Mouse (Mus musculus) limb, embryonic 15.5 days (tissue): Measurements from ENCODE around the gene Olfr222. TPM values are rescaled to one million over a fixed set of nuclear protein-coding genes. Genes with fewer than 3 reads are reported as not detected.
A peak's percentile ranks its signal among the peaks of the same experiment; 100 is the strongest.
"Not testable (repeated sequence)": the region's sequence is repeated elsewhere in the genome, so short reads cannot be mapped to it uniquely, and the experiment has no call there.

Source experiments
- ATAC-seq: fragments of 200-750 bp; cut with Nextera tagmentation; 2 replicates; pipeline ENCODE4 v1.8.0; 2017; ENCODE audit warnings: low read depth, moderate TSS enrichment; ENCODE audit not compliant: insufficient number of reproducible peaks, low FRiP score, low TSS enrichment
- H3K27ac ChIP-seq: fragments of 300-500 bp; sonication (generic); 2 replicates; pipeline ENCODE4 v1.5.1; 2015; ENCODE audit warnings: moderate library complexity, mild to moderate bottlenecking, inconsistent platforms
- H3K27me3 ChIP-seq: fragments of 300-500 bp; sonication (generic); 2 replicates; pipeline ENCODE4 v1.6.1; 2015; ENCODE audit warnings: inconsistent platforms
- H3K36me3 ChIP-seq: fragments of 300-500 bp; sonication (generic); 2 replicates; pipeline ENCODE4 v1.6.1; 2015; ENCODE audit warnings: inconsistent platforms
- H3K4me1 ChIP-seq: fragments of 300-500 bp; sonication (generic); 2 replicates; pipeline ENCODE4 v1.6.1; 2015; ENCODE audit warnings: inconsistent platforms
- H3K4me2 ChIP-seq: fragments of 300-500 bp; sonication (generic); 2 replicates; pipeline ENCODE4 v1.6.1; 2015; ENCODE audit warnings: mild to moderate bottlenecking, inconsistent platforms
- H3K4me3 ChIP-seq: fragments of 300-500 bp; sonication (generic); 2 replicates; pipeline ENCODE4 v1.5.1; 2015; ENCODE audit warnings: mild to moderate bottlenecking, inconsistent platforms
- H3K9ac ChIP-seq: fragments of 300-500 bp; sonication (generic); 2 replicates; pipeline ENCODE4 v1.6.1; 2015; ENCODE audit warnings: inconsistent platforms
- H3K9me3 ChIP-seq: fragments of 300-500 bp; sonication (generic); 2 replicates; pipeline ENCODE4 v1.6.1; 2016; ENCODE audit warnings: inconsistent platforms
- WGBS: fragments of 180-500 bp; shearing (Covaris S2); methylation state at CpG from one replicate; pipeline ENCODE4 v1.1.7; 2015; 5-methylcytosine and 5-hydroxymethylcytosine counted together
- polyA plus RNA-seq: library from polyadenylated mRNA; unstranded; fragments of >200 nt; fragmentation: Nextera tagmentation; extraction: Ambion mirVana; gene quantifications from 2 replicates; pipeline ENCODE4 v1.2.1, GENCODE M21; 2015

The Olfr222 gene
- not detected in 2 replicates for polyA plus RNA-seq

- H3K36me3 ChIP-seq, H3K9me3 ChIP-seq, H3K4me3 ChIP-seq, ATAC-seq, H3K4me2 ChIP-seq, H3K9ac ChIP-seq, H3K4me1 ChIP-seq, H3K27ac ChIP-seq: not testable (repeated sequence)
- H3K27me3 ChIP-seq = peaks cover 13% of the 10 kb centered on the region
Observed at GRCm38 (mm10) chr11:59576135-59576534, at the start of gene Olfr222. Gene Olfr222 (minus strand): TSS chr11:59576235.

- 29% methylated on average over 6 of the region's 6 CpGs for WGBS
- Histone ChIP-seq H3K27ac (no peak overlapping the region), H3K4me2 (no peak overlapping the region), H3K36me3 (no peaks in the 10 kb centered on the region), H3K27me3 (no peaks in the 10 kb centered on the region), H3K9ac (no peak overlapping the region), H3K4me1 (no peaks in the 10 kb centered on the region), H3K9me3 (no peaks in the 10 kb centered on the region), H3K4me3 (no peak overlapping the region)
- peak; percentile 72; the same call in 1 of the 2 replicates for ATAC-seq
Observed at GRCm38 (mm10) chr11:59624017-59624630, 48.1 kb upstream of the Olfr222 start.

GRCm38 (mm10) chr11:59622214-59622613, 46.2 kb upstream of the Olfr222 start:
- H3K27me3 ChIP-seq = no peaks in the 10 kb centered on the region
- H3K4me3 ChIP-seq = no peak overlapping the region
- H3K9ac ChIP-seq = no peak overlapping the region
- H3K27ac ChIP-seq = no peak overlapping the region
- no peak overlapping the region for H3K4me2 ChIP-seq
- H3K36me3 ChIP-seq = no peaks in the 10 kb centered on the region
- 67% methylated on average over 3 of the region's 3 CpGs for WGBS
- no peaks in the 10 kb centered on the region for H3K9me3 ChIP-seq
- ATAC-seq = no peak
- no peaks in the 10 kb centered on the region for H3K4me1 ChIP-seq

- not testable (repeated sequence) for H3K9ac ChIP-seq, H3K4me3 ChIP-seq, H3K4me2 ChIP-seq, H3K9me3 ChIP-seq, H3K4me1 ChIP-seq, H3K27ac ChIP-seq, H3K27me3 ChIP-seq, ATAC-seq, H3K36me3 ChIP-seq
- WGBS = 91% methylated on average over 2 of the region's 2 CpGs
Observed at GRCm38 (mm10) chr11:59616986-59617385, 41.0 kb upstream of the Olfr222 start.

- Histone ChIP-seq H3K4me3 (no peak overlapping the region), H3K36me3 (no peaks in the 10 kb centered on the region), H3K9ac (no peak overlapping the region), H3K27me3 (no peaks in the 10 kb centered on the region), H3K27ac (no peak overlapping the region), H3K4me1 (no peaks in the 10 kb centered on the region), H3K9me3 (no peaks in the 10 kb centered on the region), H3K4me2 (no peak overlapping the region)
- ATAC-seq = no peak
- WGBS = 35% methylated on average over 4 of the region's 4 CpGs
Observed at GRCm38 (mm10) chr11:59614120-59614519, 38.1 kb upstream of the Olfr222 start.

GRCm38 (mm10) chr11:59611646-59612045, 35.6 kb upstream of the Olfr222 start:
- Histone ChIP-seq H3K27ac (no peak overlapping the region), H3K4me3 (no peak overlapping the region), H3K4me2 (no peak overlapping the region), H3K4me1 (no peaks in the 10 kb centered on the region), H3K27me3 (no peaks in the 10 kb centered on the region), H3K9ac (no peak overlapping the region), H3K36me3 (no peaks in the 10 kb centered on the region), H3K9me3 (no peaks in the 10 kb centered on the region)
- ATAC-seq = no peak
- WGBS = 85% methylated on average over 5 of the region's 5 CpGs

GRCm38 (mm10) chr11:59602287-59602686, 26.3 kb upstream of the Olfr222 start:
- Histone ChIP-seq H3K9me3 (no peaks in the 10 kb centered on the region), H3K4me2 (no peak overlapping the region)
- 57% methylated on average over 1 of the region's 1 CpGs for WGBS

GRCm38 (mm10) chr11:59600872-59601271, 24.8 kb upstream of the Olfr222 start:
- H3K27ac ChIP-seq = no peak overlapping the region
- no peaks in the 10 kb centered on the region for H3K4me1 ChIP-seq
- no peaks in the 10 kb centered on the region for H3K27me3 ChIP-seq
- H3K9ac ChIP-seq = no peak overlapping the region
- ATAC-seq = no peak
- no peak overlapping the region for H3K4me2 ChIP-seq
- WGBS = 78% methylated on average over 3 of the region's 3 CpGs
- no peaks in the 10 kb centered on the region for H3K36me3 ChIP-seq
- no peak overlapping the region for H3K4me3 ChIP-seq
- H3K9me3 ChIP-seq = no peaks in the 10 kb centered on the region

More at GRCm38 (mm10) chr11:59602287-59602686, 26.3 kb upstream of the Olfr222 start:
- Histone ChIP-seq H3K27me3 (no peaks in the 10 kb centered on the region), H3K4me3 (no peak overlapping the region), H3K4me1 (no peaks in the 10 kb centered on the region), H3K36me3 (no peaks in the 10 kb centered on the region), H3K27ac (no peak overlapping the region), H3K9ac (no peak overlapping the region)
- ATAC-seq = no peak

GRCm38 (mm10) chr11:59599211-59599610, 23.2 kb upstream of the Olfr222 start:
- no peak overlapping the region for H3K4me2 ChIP-seq
- no peak for ATAC-seq
- no peaks in the 10 kb centered on the region for H3K27me3 ChIP-seq
- H3K9me3 ChIP-seq = no peaks in the 10 kb centered on the region
- H3K4me3 ChIP-seq = no peak overlapping the region
- 55% methylated on average over 7 of the region's 7 CpGs for WGBS
- no peaks in the 10 kb centered on the region for H3K36me3 ChIP-seq
- no peaks in the 10 kb centered on the region for H3K4me1 ChIP-seq
- no peak overlapping the region for H3K27ac ChIP-seq
- no peak overlapping the region for H3K9ac ChIP-seq

GRCm38 (mm10) chr11:59596950-59597349, 20.9 kb upstream of the Olfr222 start:
- H3K4me2 ChIP-seq = no peak overlapping the region
- H3K36me3 ChIP-seq = no peaks in the 10 kb centered on the region
- ATAC-seq = no peak
- no peaks in the 10 kb centered on the region for H3K9me3 ChIP-seq
- 84% methylated on average over 8 of the region's 8 CpGs for WGBS
- H3K27ac ChIP-seq = no peak overlapping the region
- H3K4me3 ChIP-seq = no peak overlapping the region
- H3K27me3 ChIP-seq = no peaks in the 10 kb centered on the region
- H3K4me1 ChIP-seq = no peaks in the 10 kb centered on the region
- no peak overlapping the region for H3K9ac ChIP-seq

GRCm38 (mm10) chr11:59596091-59596490, 20.1 kb upstream of the Olfr222 start:
- Histone ChIP-seq H3K36me3 (no peaks in the 10 kb centered on the region), H3K9ac (no peak overlapping the region), H3K27ac (no peak overlapping the region), H3K4me3 (no peak overlapping the region), H3K4me1 (no peaks in the 10 kb centered on the region), H3K4me2 (no peak overlapping the region), H3K27me3 (no peaks in the 10 kb centered on the region), H3K9me3 (no peaks in the 10 kb centered on the region)
- WGBS = 48% methylated on average over 4 of the region's 4 CpGs
- no peak for ATAC-seq

GRCm38 (mm10) chr11:59593189-59593588, 17.2 kb upstream of the Olfr222 start, which contains the start of gene Olfr223:
Gene Olfr223 (minus strand): TSS chr11:59593289.
- H3K36me3 ChIP-seq = no peaks in the 10 kb centered on the region
- no peaks in the 10 kb centered on the region for H3K27me3 ChIP-seq
- no peaks in the 10 kb centered on the region for H3K4me1 ChIP-seq
- no peak for ATAC-seq
- no peak within 1 kb of the TSS for H3K4me3 ChIP-seq
- H3K27ac ChIP-seq = no peak within 1 kb of the TSS
- no peak within 1 kb of the TSS for H3K9ac ChIP-seq
- no peak within 1 kb of the TSS for H3K4me2 ChIP-seq
- 84% methylated on average over 6 of the region's 6 CpGs for WGBS
- H3K9me3 ChIP-seq = no peaks in the 10 kb centered on the region

GRCm38 (mm10) chr11:59589496-59589895, 13.5 kb upstream of the Olfr222 start:
- Histone ChIP-seq H3K9me3 (no peaks in the 10 kb centered on the region), H3K4me3 (no peak overlapping the region), H3K27ac (no peak overlapping the region), H3K9ac (no peak overlapping the region), H3K27me3 (no peaks in the 10 kb centered on the region), H3K4me2 (no peak overlapping the region), H3K4me1 (no peaks in the 10 kb centered on the region), H3K36me3 (no peaks in the 10 kb centered on the region)
- 89% methylated on average over 8 of the region's 8 CpGs for WGBS
- no peak for ATAC-seq
